Comparison of ENCODE assay signal across 9 mouse cellular contexts in genomic region chr9:120739953-120740524, GRCm38 (mm10).
DNase-seq lines count a peak whose midpoint lies in the region; ATAC-seq and TF ChIP-seq lines count a peak whose summit lies in the region.
"Had no signal": no experiment of that assay in that cellular context is flagged by ENCODE, and none has a peak within 500 bp of the region (broad histone marks: within the 10 kb centered on the region; RNA-seq: fewer than 3 reads in every experiment).

No protein-coding gene starts in this region.

- no peak for DNase-seq in heart, adult 9 months (ENCODE audit: low spot score in 2 of 2)
- DNase-seq in T-cell, adult 2 months (ENCODE audit: low spot score): no peak
- no peak for DNase-seq in left cerebral cortex, adult 11 months (ENCODE audit: low spot score)
- DNase-seq: B cell, adult 2 months had no signal

- WGBS in heart, embryonic 11.5 days (ENCODE audit: insufficient replicate concordance): 20% methylated on average over 6 of the region's 6 CpGs
- WGBS in forebrain, embryonic 15.5 days: 36% methylated on average over 6 of the region's 6 CpGs

- no peak for TF ChIP-seq CTCF in E14TG2a.4 (conservative IDR thresholded peaks at IDR 0.05; ENCODE audit: low read length)

- H3K9ac ChIP-seq in heart, embryonic 11.5 days (ENCODE audit: low read depth, low read length): 0 out of 2 replicates have a peak overlapping the region, but pooled peaks have one; percentile 43
- H3K9ac ChIP-seq in forebrain, embryonic 15.5 days (replicated peaks): no peak overlapping the region

- ATAC-seq in heart, embryonic 11.5 days (replicated peaks; ENCODE audit: insufficient number of reproducible peaks, low FRiP score, low TSS enrichment): no peak; the same call in 1 of the 2 replicates
- no peak for ATAC-seq in forebrain, embryonic 15.5 days (replicated peaks)
- ATAC-seq in megakaryocyte progenitor cell, adult 5-6 weeks (replicated peaks; ENCODE audit: poor library complexity): peak; percentile 74
- ATAC-seq in granulocyte monocyte progenitor cell, adult 5-6 weeks (replicated peaks; ENCODE audit: poor library complexity, severe bottlenecking): no peak

- H3K27me3 ChIP-seq in heart, embryonic 11.5 days (ENCODE audit: control insufficient read depth, insufficient read depth, low read length): no peaks in the 10 kb centered on the region
- no peaks in the 10 kb centered on the region; the same call in 1 of the 2 replicates for H3K27me3 ChIP-seq in E14TG2a.4 (ENCODE audit: insufficient read depth, low read length)
- no peaks in the 10 kb centered on the region for H3K27me3 ChIP-seq in forebrain, embryonic 15.5 days

- peak overlapping the region; percentile 84 for H3K27ac ChIP-seq in heart, embryonic 11.5 days (ENCODE audit: low read depth, low read length)
- H3K27ac ChIP-seq in forebrain, embryonic 15.5 days (replicated peaks): peak overlapping the region; percentile 24

- no peaks in the 10 kb centered on the region for H3K36me3 ChIP-seq in heart, embryonic 11.5 days (ENCODE audit: control insufficient read depth, insufficient read depth, low read length)
- no peaks in the 10 kb centered on the region for H3K36me3 ChIP-seq in E14TG2a.4 (ENCODE audit: insufficient read depth, low read length)
- no peaks in the 10 kb centered on the region for H3K36me3 ChIP-seq in forebrain, embryonic 15.5 days

- no peaks in the 10 kb centered on the region for H3K9me3 ChIP-seq in heart, embryonic 11.5 days (replicated peaks; ENCODE audit: control insufficient read depth, low read length)
- peaks cover 2% of the 10 kb centered on the region; the same call in 1 of the 2 replicates for H3K9me3 ChIP-seq in E14TG2a.4 (ENCODE audit: low read length)
- no peaks in the 10 kb centered on the region for H3K9me3 ChIP-seq in forebrain, embryonic 15.5 days

- no peak overlapping the region for H3K4me2 ChIP-seq in heart, embryonic 11.5 days
- no peak overlapping the region for H3K4me2 ChIP-seq in forebrain, embryonic 15.5 days (replicated peaks)

- peaks cover 36% of the 10 kb centered on the region for H3K4me1 ChIP-seq in heart, embryonic 11.5 days (ENCODE audit: control insufficient read depth, insufficient read depth, low read length)
- H3K4me1 ChIP-seq in E14TG2a.4 (replicated peaks; ENCODE audit: low read depth, low read length): peaks cover 58% of the 10 kb centered on the region
- H3K4me1 ChIP-seq in forebrain, embryonic 15.5 days: peaks cover 23% of the 10 kb centered on the region

- no peak overlapping the region for H3K4me3 ChIP-seq in heart, embryonic 11.5 days (ENCODE audit: low read depth, low read length)
- 0 out of 2 replicates have a peak overlapping the region, but pooled peaks have one; percentile 0 for H3K4me3 ChIP-seq in E14TG2a.4 (replicated peaks; ENCODE audit: low read length)
- H3K4me3 ChIP-seq in forebrain, embryonic 15.5 days: no peak overlapping the region
